ENCODE assay signal across 8 mouse cellular contexts in the genomic region with DNA sequence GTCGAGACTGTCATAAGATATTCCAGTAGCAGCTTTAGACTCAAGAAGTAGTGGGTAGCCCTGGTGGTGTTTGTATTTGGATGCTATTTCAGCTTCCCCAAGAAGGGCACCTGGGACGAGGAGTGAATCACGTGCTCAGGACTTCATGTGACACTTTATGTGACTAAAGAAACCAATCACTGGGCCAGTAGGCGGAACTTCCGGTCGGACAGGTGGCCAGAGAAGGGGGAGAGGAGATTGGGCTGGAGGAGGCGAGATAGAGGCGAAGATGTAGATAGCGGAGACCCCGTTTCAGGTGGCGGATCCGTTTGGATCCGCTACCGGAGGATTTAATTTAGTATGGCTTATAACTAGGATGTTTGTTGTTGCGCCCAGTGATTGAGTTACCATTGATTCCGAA. TPM values are rescaled to one million over a fixed set of nuclear protein-coding genes. Genes with fewer than 3 reads are reported as not detected.
A peak's percentile ranks its signal among the peaks of the same experiment; 100 is the strongest.
DNase-seq lines count a peak whose midpoint lies in the region; ATAC-seq and TF ChIP-seq lines count a peak whose summit lies in the region.

No protein-coding gene starts in this region.

- no peaks in the 10 kb centered on the region for H3K36me3 ChIP-seq in spleen, adult 2 months (ENCODE audit: control insufficient read depth, insufficient read depth, low read length)
- H3K36me3 ChIP-seq in liver, embryonic 13.5 days, result no peaks in the 10 kb centered on the region

- H3K4me2 ChIP-seq in liver, embryonic 13.5 days, result peak overlapping the region; percentile 55

- H3K4me1 ChIP-seq in spleen, adult 2 months (ENCODE audit: control insufficient read depth, insufficient read depth, insufficient read length), result no peaks in the 10 kb centered on the region
- H3K4me1 ChIP-seq in liver, embryonic 13.5 days (replicated peaks), result 0 out of 2 replicates have a peak, but pooled peaks cover 2% of the 10 kb centered on the region

- H3K9ac ChIP-seq in liver, embryonic 13.5 days, result no peak overlapping the region

- TF ChIP-seq POLR2A in spleen, adult 2 months (IDR thresholded peaks at IDR 0.05; ENCODE audit: low read depth, low read length), result no peak

- H3K9me3 ChIP-seq in liver, embryonic 13.5 days (replicated peaks), result no peaks in the 10 kb centered on the region

- TF ChIP-seq CTCF in spleen, adult 2 months (IDR thresholded peaks at IDR 0.05; ENCODE audit: extremely low read depth, insufficient read depth, insufficient read length, insufficient replicate concordance), result no peak

- H3K27me3 ChIP-seq in spleen, adult 2 months (ENCODE audit: control insufficient read depth, insufficient read depth, low read length), result peaks cover 2% of the 10 kb centered on the region; the same call in 1 of the 2 replicates
- H3K27me3 ChIP-seq in liver, embryonic 13.5 days, result 0 out of 2 replicates have a peak, but pooled peaks cover 5% of the 10 kb centered on the region

- WGBS in spleen, adult 2 months, result 27% methylated on average over 16 of the region's 16 CpGs
- 32% methylated on average over 16 of the region's 16 CpGs for WGBS in liver, embryonic 13.5 days (ENCODE audit: insufficient replicate concordance)

- DNase-seq in spleen, adult 2 months (ENCODE audit: low read depth in 1 of 2, low spot score in 2 of 2), result peak in 1 of 2 experiments; percentile 34
- no peak for DNase-seq in spleen, adult 12 weeks (ENCODE audit: low spot score)
- peak; percentile 90 for DNase-seq in embryo, embryonic 10.5 days (ENCODE audit: low spot score)
- peak; percentile 51 to 58 for DNase-seq in heart, adult 9 months (ENCODE audit: low spot score in 2 of 2)
- DNase-seq in kidney, adult 8-10 months, result peak; percentile 82 to 85
- DNase-seq in liver, embryonic 13.5 days, result peak; percentile 17
- DNase-seq in neural tube, embryonic 10.5 days (ENCODE audit: extremely low spot score, low spot score), result peak; percentile 60
- peak; percentile 43 for DNase-seq in thymus, postnatal 14 days

- no peak overlapping the region for H3K27ac ChIP-seq in spleen, adult 2 months (ENCODE audit: insufficient read depth, low read length)
- no peak overlapping the region for H3K27ac ChIP-seq in liver, embryonic 13.5 days

- no peak for ATAC-seq in liver, embryonic 13.5 days (ENCODE audit: low read depth)

- peak overlapping the region; percentile 16; the same call in 1 of the 2 replicates for H3K4me3 ChIP-seq in spleen, adult 2 months (ENCODE audit: extremely low read depth, insufficient read depth, insufficient read length)
- peak overlapping the region; percentile 38 for H3K4me3 ChIP-seq in liver, embryonic 13.5 days (replicated peaks)

RNA-seq across cellular contexts. Expression of gene Nfatc4, which starts 8.1 kb away (rescaled TPM):
- 4.6 and 5.0 TPM in 2 replicates for polyA plus RNA-seq in spleen, adult 2 months (2012; rRNA removed)
- polyA plus RNA-seq in liver, embryonic 13.5 days (2015; fragmentation: Nextera tagmentation; extraction: Ambion mirVana), result 1.5 and 1.8 TPM in 2 replicates

RNA-seq across cellular contexts. Expression of gene Ripk3, which starts 26.2 kb away (rescaled TPM):
- polyA plus RNA-seq in spleen, adult 2 months (2012; rRNA removed), result 38.8 and 48.4 TPM in 2 replicates
- 20.4 and 22.1 TPM in 2 replicates for polyA plus RNA-seq in liver, embryonic 13.5 days (2015; fragmentation: Nextera tagmentation; extraction: Ambion mirVana)

RNA-seq across cellular contexts. Expression of gene Adcy4, which starts 31.0 kb away (rescaled TPM):
- polyA plus RNA-seq in spleen, adult 2 months (2012; rRNA removed), result 16.3 and 17.3 TPM in 2 replicates
- 1.8 and 2.2 TPM in 2 replicates for polyA plus RNA-seq in liver, embryonic 13.5 days (2015; fragmentation: Nextera tagmentation; extraction: Ambion mirVana)

RNA-seq across cellular contexts. Expression of gene Nynrin, which starts 38.9 kb away (rescaled TPM):
- polyA plus RNA-seq in spleen, adult 2 months (2012; rRNA removed), result 2.5 and 3.0 TPM in 2 replicates
- 2.2 and 3.1 TPM in 2 replicates for polyA plus RNA-seq in liver, embryonic 13.5 days (2015; fragmentation: Nextera tagmentation; extraction: Ambion mirVana)

RNA-seq across cellular contexts. Expression of gene Ltb4r1, which starts 49.1 kb away (rescaled TPM):
- 4.2 and 6.6 TPM in 2 replicates for polyA plus RNA-seq in spleen, adult 2 months (2012; rRNA removed)
- polyA plus RNA-seq in liver, embryonic 13.5 days (2015; fragmentation: Nextera tagmentation; extraction: Ambion mirVana), result 4.4 and 4.6 TPM in 2 replicates
